Mouse (Mus musculus): Measurements from ENCODE around the gene Pard3. TPM values are rescaled to one million over a fixed set of nuclear protein-coding genes. Genes with fewer than 3 reads are reported as not detected.

Gene Pard3
- polyA plus RNA-seq, 1 experiment: 10.4 TPM

DNA sequence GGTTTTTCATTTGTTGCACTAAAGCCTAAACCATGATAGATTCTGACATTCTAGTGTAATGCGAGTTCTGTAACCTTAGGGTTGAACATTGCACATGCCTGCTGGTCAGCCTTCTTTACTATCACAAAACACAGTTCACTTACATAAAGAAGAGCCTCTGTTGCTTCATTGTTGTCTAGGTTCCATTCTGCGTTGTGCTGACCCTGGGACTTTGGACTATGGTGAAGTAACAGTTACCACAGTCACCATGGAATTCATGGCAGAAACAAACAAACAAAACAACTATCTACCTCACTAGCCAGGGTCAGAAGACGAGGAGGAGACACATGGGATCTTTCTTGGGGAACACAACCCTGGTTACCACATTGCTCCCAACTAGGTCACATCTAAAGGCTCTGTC, 476.1 kb downstream of the Pard3 start:
- no peaks in the 10 kb centered on the region for H3K27me3 ChIP-seq (ENCODE audit: control insufficient read depth, insufficient read depth, low read length)
- no peak for DNase-seq
- no peak overlapping the region for H3K27ac ChIP-seq (ENCODE audit: control insufficient read depth, insufficient read depth, low read length)
- H3K4me3 ChIP-seq (ENCODE audit: control insufficient read depth, insufficient read depth, low read length): no peak overlapping the region
- 97% methylated on average over 3 of the region's 3 CpGs for WGBS
- H3K36me3 ChIP-seq (ENCODE audit: control insufficient read depth, insufficient read depth, low read length): no peaks in the 10 kb centered on the region
- no peaks in the 10 kb centered on the region for H3K4me1 ChIP-seq (replicated peaks; ENCODE audit: control insufficient read depth, insufficient read depth, low read length)
- TF ChIP-seq POLR2A (IDR thresholded peaks at IDR 0.05; ENCODE audit: control insufficient read depth, extremely low read depth, insufficient read depth, low read length, poor library complexity) (no peak), CTCF (IDR thresholded peaks at IDR 0.05; ENCODE audit: borderline replicate concordance, control insufficient read depth, extremely low read depth, insufficient read depth, low read length, poor library complexity) (no peak)

DNA sequence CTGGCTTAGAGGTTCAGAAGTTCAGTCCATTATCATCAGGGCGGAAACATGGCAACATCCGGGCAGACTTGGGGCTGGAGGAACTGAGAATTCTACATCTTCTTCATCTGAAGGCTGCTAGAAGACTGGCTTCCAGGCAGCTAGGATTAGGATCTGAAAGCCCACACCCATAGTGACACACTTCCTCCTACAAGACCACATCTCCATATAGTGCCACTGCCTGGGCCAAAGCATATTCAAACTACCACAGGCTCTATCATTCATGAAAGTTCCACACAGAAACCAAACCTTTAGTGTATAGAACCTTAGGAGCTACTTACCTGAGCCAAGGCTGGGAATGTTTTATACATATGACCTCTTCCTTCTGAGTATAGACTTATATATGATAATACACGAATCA, 476.6 kb downstream of the Pard3 start:
- Histone ChIP-seq H3K4me3 (ENCODE audit: control insufficient read depth, insufficient read depth, low read length) (no peak overlapping the region), H3K27ac (ENCODE audit: control insufficient read depth, insufficient read depth, low read length) (no peak overlapping the region), H3K36me3 (ENCODE audit: control insufficient read depth, insufficient read depth, low read length) (no peaks in the 10 kb centered on the region), H3K27me3 (ENCODE audit: control insufficient read depth, insufficient read depth, low read length) (no peaks in the 10 kb centered on the region), H3K4me1 (replicated peaks; ENCODE audit: control insufficient read depth, insufficient read depth, low read length) (no peaks in the 10 kb centered on the region)
- WGBS: 95% methylated on average over 3 of the region's 3 CpGs
- DNase-seq: no peak
- TF ChIP-seq CTCF (IDR thresholded peaks at IDR 0.05; ENCODE audit: borderline replicate concordance, control insufficient read depth, extremely low read depth, insufficient read depth, low read length, poor library complexity) (no peak), POLR2A (IDR thresholded peaks at IDR 0.05; ENCODE audit: control insufficient read depth, extremely low read depth, insufficient read depth, low read length, poor library complexity) (no peak)

DNA sequence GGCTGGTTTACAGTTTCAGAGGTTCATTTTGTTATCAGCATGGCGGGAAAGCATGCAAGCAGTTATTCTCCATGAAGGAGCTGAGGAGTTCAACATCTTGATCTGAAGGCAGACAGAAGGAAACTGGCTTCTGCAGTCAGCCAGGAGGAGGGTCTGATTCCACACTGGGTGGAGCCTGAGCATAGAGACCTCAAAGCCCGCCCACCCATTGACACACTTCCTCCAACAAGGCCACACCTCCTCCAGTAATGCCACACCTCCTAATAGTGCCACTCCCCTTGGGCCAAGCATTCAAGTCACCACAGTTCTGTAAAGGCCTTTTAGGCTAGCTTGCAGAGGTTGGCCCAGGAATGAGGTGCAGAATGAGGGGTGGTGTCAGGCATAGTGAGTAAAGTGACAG, 478.5 kb downstream of the Pard3 start:
- Histone ChIP-seq H3K36me3 (ENCODE audit: control insufficient read depth, insufficient read depth, low read length) (no peaks in the 10 kb centered on the region), H3K4me3 (ENCODE audit: control insufficient read depth, insufficient read depth, low read length) (no peak overlapping the region), H3K27ac (ENCODE audit: control insufficient read depth, insufficient read depth, low read length) (no peak overlapping the region), H3K4me1 (replicated peaks; ENCODE audit: control insufficient read depth, insufficient read depth, low read length) (no peaks in the 10 kb centered on the region), H3K27me3 (ENCODE audit: control insufficient read depth, insufficient read depth, low read length) (no peaks in the 10 kb centered on the region)
- TF ChIP-seq POLR2A (IDR thresholded peaks at IDR 0.05; ENCODE audit: control insufficient read depth, extremely low read depth, insufficient read depth, low read length, poor library complexity) (no peak), CTCF (IDR thresholded peaks at IDR 0.05; ENCODE audit: borderline replicate concordance, control insufficient read depth, extremely low read depth, insufficient read depth, low read length, poor library complexity) (no peak)
- 91% methylated on average over 2 of the region's 2 CpGs for WGBS
- DNase-seq: no peak

DNA sequence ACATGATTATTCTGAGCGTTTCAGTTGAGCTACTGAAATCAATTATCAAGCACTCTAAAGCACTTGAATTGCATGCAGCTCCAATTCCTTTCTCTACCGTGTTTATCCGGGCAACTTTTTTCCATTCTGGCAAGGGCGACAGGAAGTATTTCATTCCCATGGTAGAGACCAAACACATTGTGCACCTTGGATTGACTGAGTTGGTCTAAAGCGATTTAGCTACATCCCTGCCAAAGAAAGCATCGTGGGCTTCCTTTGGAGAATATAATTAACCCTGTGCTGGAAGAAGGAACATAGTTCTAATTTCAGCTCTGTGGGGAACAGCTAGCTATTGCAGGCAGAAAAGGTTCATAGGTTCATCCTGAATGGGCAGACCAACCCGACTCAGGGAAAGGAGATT, 480.0 kb downstream of the Pard3 start:
- 85% methylated on average over 7 of the region's 7 CpGs for WGBS
- H3K4me1 ChIP-seq (replicated peaks; ENCODE audit: control insufficient read depth, insufficient read depth, low read length): no peaks in the 10 kb centered on the region; the same call in 1 of the 2 replicates
- H3K36me3 ChIP-seq (ENCODE audit: control insufficient read depth, insufficient read depth, low read length): no peaks in the 10 kb centered on the region
- H3K4me3 ChIP-seq (ENCODE audit: control insufficient read depth, insufficient read depth, low read length): no peak overlapping the region
- TF ChIP-seq CTCF (IDR thresholded peaks at IDR 0.05; ENCODE audit: borderline replicate concordance, control insufficient read depth, extremely low read depth, insufficient read depth, low read length, poor library complexity) (no peak), POLR2A (IDR thresholded peaks at IDR 0.05; ENCODE audit: control insufficient read depth, extremely low read depth, insufficient read depth, low read length, poor library complexity) (no peak)
- no peaks in the 10 kb centered on the region for H3K27me3 ChIP-seq (ENCODE audit: control insufficient read depth, insufficient read depth, low read length)
- H3K27ac ChIP-seq (ENCODE audit: control insufficient read depth, insufficient read depth, low read length): no peak overlapping the region
- no peak for DNase-seq

DNA sequence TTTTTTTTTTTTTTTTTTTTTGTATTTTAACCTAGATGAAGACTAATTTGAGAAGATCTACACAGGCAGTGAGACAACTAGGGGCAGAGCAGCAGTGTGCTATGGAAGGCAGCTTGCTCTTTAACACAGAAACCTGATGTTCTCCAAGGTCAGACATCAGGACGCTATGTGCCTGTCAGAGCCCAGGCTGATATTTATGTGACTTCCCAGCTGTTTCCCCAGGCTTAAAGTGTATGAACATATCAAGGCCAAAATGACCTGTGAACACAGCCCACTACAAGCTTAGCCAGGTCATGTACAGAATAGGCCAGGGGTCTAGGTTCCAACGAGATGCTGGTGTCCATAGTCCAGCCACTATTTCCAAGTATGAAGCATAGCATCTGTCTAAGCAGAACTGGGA, 482.5 kb downstream of the Pard3 start:
- 97% methylated on average over 2 of the region's 2 CpGs for WGBS
- TF ChIP-seq CTCF (IDR thresholded peaks at IDR 0.05; ENCODE audit: borderline replicate concordance, control insufficient read depth, extremely low read depth, insufficient read depth, low read length, poor library complexity): no peak
- no peak for TF ChIP-seq POLR2A (IDR thresholded peaks at IDR 0.05; ENCODE audit: control insufficient read depth, extremely low read depth, insufficient read depth, low read length, poor library complexity)
- no peak for DNase-seq
- no peak overlapping the region for H3K27ac ChIP-seq (ENCODE audit: control insufficient read depth, insufficient read depth, low read length)
- H3K4me1 ChIP-seq (replicated peaks; ENCODE audit: control insufficient read depth, insufficient read depth, low read length): no peaks in the 10 kb centered on the region; the same call in 1 of the 2 replicates
- H3K4me3 ChIP-seq (ENCODE audit: control insufficient read depth, insufficient read depth, low read length): no peak overlapping the region
- H3K27me3 ChIP-seq (ENCODE audit: control insufficient read depth, insufficient read depth, low read length): no peaks in the 10 kb centered on the region
- no peaks in the 10 kb centered on the region for H3K36me3 ChIP-seq (ENCODE audit: control insufficient read depth, insufficient read depth, low read length)

DNA sequence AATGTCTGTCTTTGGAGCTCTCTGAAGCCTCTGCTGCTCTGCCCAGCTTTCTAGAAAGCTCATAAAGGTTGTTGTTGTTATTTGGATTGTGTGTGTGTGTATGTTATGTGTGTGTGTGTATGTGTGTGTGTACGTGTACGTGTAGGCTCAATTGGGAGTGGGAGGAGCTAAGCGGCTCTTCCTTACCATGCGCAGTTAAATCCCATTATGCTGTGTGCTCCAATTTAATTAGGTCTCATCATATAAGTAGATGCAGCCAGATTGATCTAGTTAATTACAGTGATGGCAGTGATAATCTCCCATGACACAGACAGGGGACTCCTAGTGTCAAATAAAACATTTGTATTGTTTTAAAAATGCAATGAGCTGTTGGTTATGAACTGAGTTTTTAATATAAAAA, 487.2 kb downstream of the Pard3 start:
- Histone ChIP-seq H3K4me3 (ENCODE audit: control insufficient read depth, insufficient read depth, low read length) (no peak overlapping the region), H3K36me3 (ENCODE audit: control insufficient read depth, insufficient read depth, low read length) (no peaks in the 10 kb centered on the region), H3K4me1 (replicated peaks; ENCODE audit: control insufficient read depth, insufficient read depth, low read length) (no peaks in the 10 kb centered on the region; the same call in 1 of the 2 replicates), H3K27ac (ENCODE audit: control insufficient read depth, insufficient read depth, low read length) (no peak overlapping the region), H3K27me3 (ENCODE audit: control insufficient read depth, insufficient read depth, low read length) (no peaks in the 10 kb centered on the region)
- WGBS: 99% methylated on average over 4 of the region's 4 CpGs
- no peak for DNase-seq
- TF ChIP-seq CTCF (IDR thresholded peaks at IDR 0.05; ENCODE audit: borderline replicate concordance, control insufficient read depth, extremely low read depth, insufficient read depth, low read length, poor library complexity): no peak
- no peak for TF ChIP-seq POLR2A (IDR thresholded peaks at IDR 0.05; ENCODE audit: control insufficient read depth, extremely low read depth, insufficient read depth, low read length, poor library complexity)

DNA sequence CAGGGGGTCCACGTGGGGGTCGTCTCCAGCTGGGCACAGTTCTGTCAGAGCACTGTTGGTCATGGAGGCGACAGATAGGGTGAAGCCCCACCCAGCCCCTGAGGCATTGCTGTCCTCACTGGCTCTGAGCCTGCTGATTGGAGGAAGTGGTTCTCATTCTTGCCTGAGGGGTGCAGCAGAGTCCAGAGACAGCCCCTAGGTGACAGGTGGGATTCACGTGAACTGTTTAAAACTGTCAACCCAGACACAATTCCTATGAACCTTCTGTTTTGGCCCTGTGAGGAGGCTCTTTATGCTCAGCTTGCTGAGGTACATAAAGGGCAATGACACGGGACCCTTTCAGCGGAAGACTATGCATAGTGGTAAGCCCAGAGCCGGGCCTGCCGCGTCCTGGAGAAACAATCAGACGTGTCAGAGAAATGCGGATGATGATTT, 488.5 kb downstream of the Pard3 start:
- Histone ChIP-seq H3K4me3 (ENCODE audit: control insufficient read depth, insufficient read depth, low read length) (no peak overlapping the region), H3K36me3 (ENCODE audit: control insufficient read depth, insufficient read depth, low read length) (no peaks in the 10 kb centered on the region), H3K27me3 (ENCODE audit: control insufficient read depth, insufficient read depth, low read length) (no peaks in the 10 kb centered on the region), H3K27ac (ENCODE audit: control insufficient read depth, insufficient read depth, low read length) (no peak overlapping the region), H3K4me1 (replicated peaks; ENCODE audit: control insufficient read depth, insufficient read depth, low read length) (no peaks in the 10 kb centered on the region; the same call in 1 of the 2 replicates)
- DNase-seq: peak; percentile 5
- 57% methylated on average over 11 of the region's 11 CpGs for WGBS
- TF ChIP-seq CTCF (IDR thresholded peaks at IDR 0.05; ENCODE audit: borderline replicate concordance, control insufficient read depth, extremely low read depth, insufficient read depth, low read length, poor library complexity) (no peak), POLR2A (IDR thresholded peaks at IDR 0.05; ENCODE audit: control insufficient read depth, extremely low read depth, insufficient read depth, low read length, poor library complexity) (no peak)
